Mouse (Mus musculus) B cell, adult 2 months (primary cell): ENCODE results near the gene Cacna2d4.

Experiments
- DNase-seq, 2 experiments: peaks; one replicate each; pipeline ENCODE4 v3.0.0; 2022

Gene Cacna2d4

DNA sequence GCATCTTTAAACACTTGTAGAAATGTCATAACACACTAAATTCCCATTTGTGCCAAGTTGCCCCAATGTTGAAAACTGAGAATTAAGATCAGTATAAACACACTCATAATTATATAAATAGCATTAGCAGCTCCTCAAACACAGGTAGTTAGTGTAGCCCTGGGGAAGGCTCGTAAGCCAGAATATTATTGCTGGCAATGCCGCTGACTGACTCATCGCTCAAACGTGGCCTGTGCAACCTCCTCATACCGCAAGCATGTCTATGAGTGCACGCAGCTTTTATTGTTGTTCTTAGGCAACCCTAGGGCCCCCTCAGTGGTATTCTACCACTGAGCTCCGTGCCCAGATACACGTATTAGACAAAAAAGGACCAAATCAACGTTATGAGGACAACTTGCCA lies 156.5 kb downstream of the Cacna2d4 start:
- no peak for DNase-seq

DNA sequence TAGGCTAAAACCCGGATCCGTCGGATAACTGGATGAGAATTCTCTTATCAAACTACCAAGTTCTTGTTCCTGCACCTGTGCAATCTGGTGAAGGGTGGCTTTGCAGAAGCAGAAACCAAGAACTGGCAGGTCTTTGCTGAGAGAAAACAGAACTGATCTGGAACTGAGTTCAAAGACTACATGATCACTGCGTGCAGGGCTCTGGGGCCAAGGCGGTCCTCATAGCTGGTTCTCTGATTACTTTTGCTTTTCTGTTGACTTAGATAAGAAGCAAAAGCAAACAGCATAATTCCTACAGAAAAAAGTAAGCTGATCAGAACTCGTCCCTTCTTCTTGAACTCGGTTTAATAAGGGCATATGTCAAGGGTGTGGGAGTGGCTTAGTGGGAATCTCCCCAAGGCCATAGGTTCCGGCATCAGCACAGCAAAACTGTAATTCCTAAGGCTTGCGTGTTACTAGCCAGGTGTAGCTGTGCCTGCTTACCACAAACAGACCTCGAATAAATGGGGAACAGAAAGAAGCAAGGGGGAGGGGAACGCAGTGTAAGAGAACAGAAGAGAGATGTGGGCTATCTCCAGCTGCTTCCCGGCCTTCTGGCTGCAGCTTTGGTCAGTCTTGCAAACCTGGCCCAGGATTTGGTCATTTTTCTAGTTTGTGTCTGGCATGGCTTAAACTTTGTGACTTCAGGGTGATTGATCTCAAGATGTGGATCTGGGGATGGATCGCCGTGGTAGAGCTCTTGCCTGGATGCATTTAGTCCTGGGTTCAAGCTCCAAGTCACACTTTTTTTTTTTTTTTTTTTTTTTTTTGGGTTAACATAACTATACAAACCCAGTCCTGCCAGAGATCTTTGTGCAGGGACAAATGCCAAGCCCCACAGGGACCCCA lies 159.3 kb downstream of the Cacna2d4 start:
- peak; percentile 72 to 78 for DNase-seq

DNA sequence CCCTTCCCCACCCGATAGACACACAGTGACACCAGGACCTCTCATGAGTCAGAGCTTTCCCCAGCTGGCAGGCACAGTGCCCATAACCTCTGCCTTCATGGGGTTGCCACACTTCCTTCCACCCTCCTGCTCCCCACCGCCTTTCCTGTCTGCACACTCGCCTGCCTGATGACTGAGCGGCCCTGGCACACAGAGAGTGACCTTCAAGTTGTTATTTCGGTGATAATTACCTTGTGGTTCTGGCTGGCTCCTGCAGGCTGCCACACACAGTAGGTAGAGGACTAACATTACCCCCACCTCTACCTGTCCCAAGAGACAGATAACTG lies 159.9 kb downstream of the Cacna2d4 start:
- DNase-seq: peak; percentile 51 to 59

- no peak for DNase-seq
These were observed 163.0 kb downstream of the Cacna2d4 start for GRCm38 (mm10) chr6:119399371-119399770.

DNA sequence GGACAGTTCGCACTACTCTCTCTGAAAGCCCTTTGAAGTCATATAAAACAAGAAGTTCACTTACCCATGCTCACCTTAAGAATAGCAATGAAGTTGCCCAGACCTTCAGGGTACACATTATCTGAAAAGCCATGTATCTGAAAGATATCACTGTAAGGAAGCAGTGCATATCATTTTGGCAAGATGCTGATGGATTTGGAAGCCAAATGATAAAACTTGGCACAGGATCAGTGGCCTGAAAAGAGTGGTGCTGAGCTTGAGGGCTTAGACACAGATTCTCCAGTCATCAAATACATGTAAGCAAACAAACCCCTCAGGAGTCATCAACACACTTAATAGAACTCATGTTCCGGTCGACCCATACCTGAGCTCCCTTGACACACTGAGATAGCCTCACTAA lies 164.3 kb downstream of the Cacna2d4 start:
- no peak for DNase-seq

DNA sequence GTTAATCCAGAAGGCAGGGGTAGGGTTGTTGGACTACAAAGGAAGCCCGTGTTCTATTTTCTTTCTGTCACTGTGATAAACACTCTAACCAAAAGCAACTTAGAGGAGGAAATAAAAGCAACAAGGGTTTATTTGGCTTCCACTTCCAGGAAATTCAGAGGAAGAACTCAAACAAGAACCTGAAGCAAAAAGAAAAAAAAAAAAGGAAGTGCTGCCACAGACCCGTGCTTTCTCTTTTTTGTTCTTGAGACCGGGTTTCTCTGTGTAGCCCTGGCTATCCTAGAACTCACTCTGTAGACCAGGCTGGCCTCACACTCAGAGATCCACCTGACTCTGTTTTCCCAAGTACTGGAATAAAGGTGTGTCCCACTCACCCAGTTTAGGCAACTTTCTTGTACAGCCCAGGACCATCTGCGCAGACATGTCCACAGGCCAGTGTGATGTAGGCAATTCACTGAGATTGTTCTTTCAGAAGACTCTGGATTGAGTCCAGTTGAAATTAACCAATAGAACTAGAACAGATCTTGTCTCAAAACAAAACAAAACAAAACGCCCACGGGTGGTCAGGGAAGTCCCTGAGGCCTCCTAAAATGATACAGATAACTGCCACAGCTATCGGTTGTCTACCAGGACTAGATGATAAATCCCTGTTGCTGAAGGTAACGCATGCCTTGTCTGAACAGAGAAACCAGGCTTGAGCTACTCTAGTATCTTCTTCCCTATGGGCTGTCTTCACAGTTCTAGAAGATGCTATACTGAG lies 165.4 kb downstream of the Cacna2d4 start:
- DNase-seq: peak; percentile 28 to 32
